Mouse (Mus musculus): ENCODE data around the gene Rabl3. TPM values are rescaled to one million over a fixed set of nuclear protein-coding genes. Genes with fewer than 3 reads are reported as not detected.

The Rabl3 gene
- 25.6 and 26.3 TPM in 2 replicates for polyA plus RNA-seq (2014; fragmentation: Nextera tagmentation; extraction: Ambion mirVana)

DNA sequence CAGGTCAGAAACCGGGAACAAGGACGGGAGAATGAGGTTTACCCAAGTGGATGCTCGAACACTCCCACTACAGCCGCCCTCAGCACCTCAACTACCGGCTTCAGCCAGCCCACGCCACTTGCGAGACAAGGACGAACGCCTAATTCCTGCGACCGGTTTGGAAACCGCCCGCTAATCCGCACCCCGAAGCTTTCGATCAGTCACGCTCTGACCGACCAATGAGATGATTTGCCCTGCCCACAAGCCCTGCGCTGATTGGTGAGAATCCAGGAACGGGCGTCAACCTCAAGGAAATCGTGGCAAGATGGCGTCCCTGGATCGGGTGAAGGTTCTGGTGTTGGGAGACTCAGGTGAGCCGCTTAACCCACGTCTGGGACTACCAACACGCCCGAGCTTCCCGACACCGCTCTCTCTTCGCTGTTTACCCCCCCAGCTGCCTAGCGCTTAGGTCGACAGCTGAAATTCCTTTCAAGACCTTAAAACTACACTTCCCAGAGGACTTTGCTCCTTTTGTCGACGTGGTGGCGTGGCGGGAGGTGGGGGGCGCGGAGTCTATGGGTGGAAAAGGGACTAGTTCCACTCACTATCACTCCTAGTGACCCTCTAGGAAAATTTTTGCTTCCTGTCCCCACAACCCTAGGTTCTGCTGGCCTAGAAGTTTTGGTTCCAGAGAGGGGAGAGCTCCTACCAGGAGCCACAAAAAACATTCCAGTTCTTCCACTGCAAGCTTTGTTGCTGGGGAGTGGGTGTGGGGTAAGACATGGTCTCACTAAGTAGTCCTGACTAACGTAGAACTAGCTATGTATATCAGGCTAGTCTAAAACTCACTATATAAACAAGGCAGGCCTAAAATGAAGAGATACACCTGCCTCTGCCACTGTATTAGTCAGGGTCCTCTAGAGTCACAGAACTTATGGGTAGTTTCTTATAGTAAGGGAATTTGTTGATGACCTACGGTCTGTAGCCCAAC lies at the start of gene Rabl3, which contains the start of gene Gtf2e1:
TSS of gene Rabl3 (plus strand) at position 275 of the 970 bp plus-strand sequence.
TSS of gene Gtf2e1 (minus strand) at position 179 of the 970 bp plus-strand sequence.
- peak within 1 kb of the TSS; percentile 75 for H3K4me2 ChIP-seq (ENCODE audit: low read length)
- 2% methylated on average over 41 of the region's 41 CpGs for WGBS
- H3K27me3 ChIP-seq (ENCODE audit: control insufficient read depth, insufficient read depth, low read length), result no peaks in the 10 kb centered on the region
- H3K9ac ChIP-seq (ENCODE audit: low read length), result peak within 1 kb of the TSS; percentile 90
- H3K4me1 ChIP-seq (ENCODE audit: control insufficient read depth in 2 of 2, insufficient read depth in 2 of 2, low read length in 2 of 2), result peaks cover 5 to 22% of the 10 kb centered on the region in 2 experiments
- peak; percentile 98 for ATAC-seq (ENCODE audit: insufficient number of reproducible peaks, insufficient read depth, low FRiP score, low read depth)
- H3K27ac ChIP-seq (replicated peaks in 1 of 2; ENCODE audit: control insufficient read depth in 1 of 2, insufficient read depth in 1 of 2, low read depth in 2 of 2, low read length in 2 of 2), result peak within 1 kb of the TSS; percentile 89 to 94
- H3K4me3 ChIP-seq (ENCODE audit: control insufficient read depth in 1 of 2, insufficient read depth in 1 of 2, low read depth in 1 of 2, low read length in 2 of 2), result peak within 1 kb of the TSS; percentile 82
- H3K9me3 ChIP-seq (ENCODE audit: control insufficient read depth, low read length), result no peaks in the 10 kb centered on the region
- H3K36me3 ChIP-seq (ENCODE audit: control insufficient read depth, insufficient read depth, low read length), result peaks cover 41% of the 10 kb centered on the region

DNA sequence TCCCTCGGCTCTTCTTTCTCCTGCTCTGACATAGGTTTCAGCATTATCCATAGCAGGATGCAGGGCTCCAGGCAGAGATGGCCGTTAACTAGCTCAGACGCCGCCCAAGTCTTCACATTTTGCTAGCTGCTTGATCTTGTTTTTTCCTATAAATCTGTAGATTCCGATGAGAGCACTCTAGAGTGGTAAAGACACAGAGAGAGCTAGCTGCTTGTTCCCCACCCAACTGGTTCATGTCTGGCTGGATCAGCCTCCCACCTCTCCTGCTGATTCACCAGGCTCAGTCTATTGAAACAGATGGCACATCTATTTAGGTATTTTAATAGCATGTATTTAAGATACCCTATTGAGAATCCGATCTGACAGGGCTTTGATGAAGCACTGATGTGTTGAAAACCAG lies 44.7 kb upstream of the Rabl3 start:
- H3K27ac ChIP-seq (replicated peaks in 1 of 2; ENCODE audit: control insufficient read depth in 1 of 2, insufficient read depth in 1 of 2, low read depth in 2 of 2, low read length in 2 of 2), result no peak overlapping the region
- no peaks in the 10 kb centered on the region for H3K9me3 ChIP-seq (ENCODE audit: control insufficient read depth, low read length)
- 88% methylated on average over 6 of the region's 6 CpGs for WGBS
- H3K4me1 ChIP-seq (ENCODE audit: control insufficient read depth in 2 of 2, insufficient read depth in 2 of 2, low read length in 2 of 2), result no peaks in the 10 kb centered on the region
- no peak overlapping the region for H3K4me2 ChIP-seq (ENCODE audit: low read length)
- no peaks in the 10 kb centered on the region for H3K27me3 ChIP-seq (ENCODE audit: control insufficient read depth, insufficient read depth, low read length)
- H3K4me3 ChIP-seq (ENCODE audit: control insufficient read depth in 1 of 2, insufficient read depth in 1 of 2, low read depth in 1 of 2, low read length in 2 of 2), result no peak overlapping the region
- no peaks in the 10 kb centered on the region for H3K36me3 ChIP-seq (ENCODE audit: control insufficient read depth, insufficient read depth, low read length)
- no peak overlapping the region for H3K9ac ChIP-seq (ENCODE audit: low read length)
- no peak for ATAC-seq (ENCODE audit: insufficient number of reproducible peaks, insufficient read depth, low FRiP score, low read depth)

DNA sequence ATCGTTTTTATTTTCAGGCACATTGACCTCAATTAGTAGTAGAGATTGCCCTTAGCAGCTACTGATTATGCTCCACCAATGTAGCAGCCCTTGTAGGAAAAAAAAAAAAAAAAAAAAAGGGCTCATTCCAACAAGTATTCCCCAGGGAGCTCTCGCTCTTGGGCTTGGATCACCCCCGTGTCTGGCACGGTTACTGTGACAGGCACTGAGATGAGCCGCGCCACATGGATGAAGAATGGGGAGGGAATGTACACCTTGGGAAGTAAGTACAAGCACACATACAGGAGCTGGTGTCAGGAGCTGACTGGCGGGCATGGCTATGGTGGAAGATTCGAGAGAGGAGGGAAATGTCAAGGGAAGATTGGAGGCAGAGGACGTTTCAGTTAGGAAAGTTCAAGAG lies 41.1 kb upstream of the Rabl3 start:
- no peak overlapping the region for H3K4me2 ChIP-seq (ENCODE audit: low read length)
- 69% methylated on average over 9 of the region's 9 CpGs for WGBS
- no peaks in the 10 kb centered on the region for H3K9me3 ChIP-seq (ENCODE audit: control insufficient read depth, low read length)
- no peak overlapping the region for H3K27ac ChIP-seq (replicated peaks in 1 of 2; ENCODE audit: control insufficient read depth in 1 of 2, insufficient read depth in 1 of 2, low read depth in 2 of 2, low read length in 2 of 2)
- H3K9ac ChIP-seq (ENCODE audit: low read length), result no peak overlapping the region
- no peaks in the 10 kb centered on the region for H3K36me3 ChIP-seq (ENCODE audit: control insufficient read depth, insufficient read depth, low read length)
- ATAC-seq (ENCODE audit: insufficient number of reproducible peaks, insufficient read depth, low FRiP score, low read depth), result no peak
- no peaks in the 10 kb centered on the region for H3K4me1 ChIP-seq (ENCODE audit: control insufficient read depth in 2 of 2, insufficient read depth in 2 of 2, low read length in 2 of 2)
- no peak overlapping the region for H3K4me3 ChIP-seq (ENCODE audit: control insufficient read depth in 1 of 2, insufficient read depth in 1 of 2, low read depth in 1 of 2, low read length in 2 of 2)
- H3K27me3 ChIP-seq (ENCODE audit: control insufficient read depth, insufficient read depth, low read length), result no peaks in the 10 kb centered on the region

DNA sequence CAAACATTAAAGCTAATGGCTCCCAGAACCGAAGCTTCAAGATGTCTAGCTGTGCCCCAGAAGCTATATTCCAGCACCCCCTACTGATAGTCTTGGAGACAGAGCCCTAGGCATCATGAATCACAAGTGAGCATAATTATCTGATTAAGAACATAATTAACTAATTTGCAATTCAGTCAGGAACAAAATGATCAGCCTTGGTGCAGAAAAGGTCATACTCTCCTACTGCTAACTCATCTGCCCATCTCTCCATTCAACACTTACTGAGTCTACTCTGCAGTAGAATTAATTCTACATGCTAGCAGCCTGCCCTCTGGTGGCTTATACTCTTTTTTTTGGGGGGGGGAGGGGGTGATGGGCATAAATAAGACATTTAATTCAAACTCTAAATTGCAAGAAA lies 35.2 kb upstream of the Rabl3 start:
- H3K27me3 ChIP-seq (ENCODE audit: control insufficient read depth, insufficient read depth, low read length), result no peaks in the 10 kb centered on the region
- no peak overlapping the region for H3K9ac ChIP-seq (ENCODE audit: low read length)
- no peaks in the 10 kb centered on the region for H3K9me3 ChIP-seq (ENCODE audit: control insufficient read depth, low read length)
- no peak overlapping the region for H3K4me2 ChIP-seq (ENCODE audit: low read length)
- no peak overlapping the region for H3K27ac ChIP-seq (replicated peaks in 1 of 2; ENCODE audit: control insufficient read depth in 1 of 2, insufficient read depth in 1 of 2, low read depth in 2 of 2, low read length in 2 of 2)
- no peak for ATAC-seq (ENCODE audit: insufficient number of reproducible peaks, insufficient read depth, low FRiP score, low read depth)
- 62% methylated on average over 1 of the region's 1 CpGs for WGBS
- H3K4me1 ChIP-seq (ENCODE audit: control insufficient read depth in 2 of 2, insufficient read depth in 2 of 2, low read length in 2 of 2), result no peaks in the 10 kb centered on the region; a peak in 1 of 4 replicates
- H3K4me3 ChIP-seq (ENCODE audit: control insufficient read depth in 1 of 2, insufficient read depth in 1 of 2, low read depth in 1 of 2, low read length in 2 of 2), result no peak overlapping the region
- 0 out of 2 replicates have a peak, but pooled peaks cover 9% of the 10 kb centered on the region for H3K36me3 ChIP-seq (ENCODE audit: control insufficient read depth, insufficient read depth, low read length)

DNA sequence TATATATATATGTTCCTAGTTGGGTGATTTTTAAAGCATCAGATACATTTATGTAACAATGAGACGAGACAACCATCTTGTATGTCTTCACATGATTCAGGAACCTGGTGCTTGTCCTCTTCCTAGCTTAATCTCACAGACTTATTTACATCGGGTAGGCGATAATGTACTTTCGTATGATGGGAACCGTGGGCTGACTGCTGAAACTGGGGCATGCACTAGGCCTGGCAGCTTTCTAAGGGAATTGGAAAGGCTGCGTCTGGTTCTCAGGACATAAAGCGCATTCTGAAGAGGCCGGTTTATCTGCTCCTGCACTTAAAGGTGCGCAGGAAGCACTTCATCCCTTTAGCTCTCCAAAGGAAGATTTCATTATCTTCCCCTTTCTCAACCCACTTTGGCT lies 32.9 kb upstream of the Rabl3 start:
- WGBS, result 44% methylated on average over 9 of the region's 9 CpGs

DNA sequence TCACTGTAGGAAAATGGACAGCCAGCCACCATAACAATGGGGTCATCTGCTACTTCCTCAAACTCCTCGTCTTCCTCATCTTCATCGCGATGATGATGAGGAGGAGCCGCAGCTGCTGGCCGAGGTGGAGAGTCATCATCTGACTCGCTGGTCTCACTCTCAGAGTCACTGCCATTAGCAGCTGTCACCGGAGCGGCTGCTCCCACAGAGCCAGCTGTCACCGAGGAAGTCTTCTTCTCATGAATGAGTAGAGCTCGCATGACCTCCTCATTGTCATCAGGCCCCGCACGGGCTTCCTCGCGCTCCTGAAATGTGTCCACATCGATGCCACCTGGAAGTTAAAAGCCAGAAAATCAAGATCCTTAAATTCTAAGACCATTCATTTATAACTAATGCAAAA lies 28.2 kb upstream of the Rabl3 start:
- whole genome bisulfite sequencing, result 93% methylated on average over 15 of the region's 15 CpGs
- peaks cover 59% of the 10 kb centered on the region for H3K36me3 ChIP-seq (ENCODE audit: control insufficient read depth, insufficient read depth, low read length)
- no peak for ATAC-seq (ENCODE audit: insufficient number of reproducible peaks, insufficient read depth, low FRiP score, low read depth)

More for the DNA sequence above, 32.9 kb upstream of the Rabl3 start:
- H3K4me3 ChIP-seq (ENCODE audit: control insufficient read depth in 1 of 2, insufficient read depth in 1 of 2, low read depth in 1 of 2, low read length in 2 of 2), result no peak overlapping the region
- no peaks in the 10 kb centered on the region for H3K27me3 ChIP-seq (ENCODE audit: control insufficient read depth, insufficient read depth, low read length)
- H3K36me3 ChIP-seq (ENCODE audit: control insufficient read depth, insufficient read depth, low read length), result peaks cover 26% of the 10 kb centered on the region
- H3K9me3 ChIP-seq (ENCODE audit: control insufficient read depth, low read length), result no peaks in the 10 kb centered on the region
- no peak overlapping the region for H3K27ac ChIP-seq (replicated peaks in 1 of 2; ENCODE audit: control insufficient read depth in 1 of 2, insufficient read depth in 1 of 2, low read depth in 2 of 2, low read length in 2 of 2)
- H3K4me1 ChIP-seq (ENCODE audit: control insufficient read depth in 2 of 2, insufficient read depth in 2 of 2, low read length in 2 of 2), result no peaks in the 10 kb centered on the region; a peak in 1 of 4 replicates
- H3K4me2 ChIP-seq (ENCODE audit: low read length), result no peak overlapping the region
- ATAC-seq (ENCODE audit: insufficient number of reproducible peaks, insufficient read depth, low FRiP score, low read depth), result no peak
- H3K9ac ChIP-seq (ENCODE audit: low read length), result no peak overlapping the region

DNA sequence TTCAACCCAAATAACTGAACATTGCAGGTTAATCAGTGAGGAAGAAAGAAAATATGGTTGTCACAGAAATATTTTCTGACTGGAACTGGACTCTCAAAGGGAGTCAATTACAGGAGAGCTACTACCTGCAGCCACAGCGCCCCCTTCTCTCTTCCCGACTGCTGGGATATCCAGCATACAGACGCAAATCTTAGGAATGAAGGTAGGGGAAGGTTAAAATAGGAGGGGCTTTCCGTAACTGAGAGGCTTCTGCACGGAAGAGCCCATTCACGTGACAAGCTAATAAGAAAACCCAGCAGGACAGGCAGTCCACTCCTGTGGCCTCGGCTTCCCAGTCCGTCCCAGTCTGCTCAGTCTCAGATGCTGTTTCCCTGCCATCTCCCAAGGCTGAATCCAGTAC lies 25.0 kb upstream of the Rabl3 start:
- Histone ChIP-seq H3K9me3 (ENCODE audit: control insufficient read depth, low read length) (no peaks in the 10 kb centered on the region), H3K27ac (replicated peaks in 1 of 2; ENCODE audit: control insufficient read depth in 1 of 2, insufficient read depth in 1 of 2, low read depth in 2 of 2, low read length in 2 of 2) (no peak overlapping the region), H3K4me3 (ENCODE audit: control insufficient read depth in 1 of 2, insufficient read depth in 1 of 2, low read depth in 1 of 2, low read length in 2 of 2) (no peak overlapping the region), H3K9ac (ENCODE audit: low read length) (no peak overlapping the region), H3K27me3 (ENCODE audit: control insufficient read depth, insufficient read depth, low read length) (no peaks in the 10 kb centered on the region), H3K36me3 (ENCODE audit: control insufficient read depth, insufficient read depth, low read length) (peaks cover 60% of the 10 kb centered on the region), H3K4me2 (ENCODE audit: low read length) (no peak overlapping the region), H3K4me1 (ENCODE audit: control insufficient read depth in 2 of 2, insufficient read depth in 2 of 2, low read length in 2 of 2) (no peaks in the 10 kb centered on the region)
- 83% methylated on average over 8 of the region's 8 CpGs for WGBS
- ATAC-seq (ENCODE audit: insufficient number of reproducible peaks, insufficient read depth, low FRiP score, low read depth), result no peak

More for the DNA sequence above, 28.2 kb upstream of the Rabl3 start:
- Histone ChIP-seq H3K4me2 (ENCODE audit: low read length) (no peak overlapping the region), H3K27me3 (ENCODE audit: control insufficient read depth, insufficient read depth, low read length) (no peaks in the 10 kb centered on the region), H3K9me3 (ENCODE audit: control insufficient read depth, low read length) (no peaks in the 10 kb centered on the region), H3K4me1 (ENCODE audit: control insufficient read depth in 2 of 2, insufficient read depth in 2 of 2, low read length in 2 of 2) (no peaks in the 10 kb centered on the region; a peak in 1 of 4 replicates), H3K9ac (ENCODE audit: low read length) (no peak overlapping the region), H3K27ac (replicated peaks in 1 of 2; ENCODE audit: control insufficient read depth in 1 of 2, insufficient read depth in 1 of 2, low read depth in 2 of 2, low read length in 2 of 2) (no peak overlapping the region), H3K4me3 (ENCODE audit: control insufficient read depth in 1 of 2, insufficient read depth in 1 of 2, low read depth in 1 of 2, low read length in 2 of 2) (no peak overlapping the region)

All from heart, embryonic 14.5 days (tissue).